Mouse (Mus musculus): ENCODE data around the gene Ntmt1.

DNA sequence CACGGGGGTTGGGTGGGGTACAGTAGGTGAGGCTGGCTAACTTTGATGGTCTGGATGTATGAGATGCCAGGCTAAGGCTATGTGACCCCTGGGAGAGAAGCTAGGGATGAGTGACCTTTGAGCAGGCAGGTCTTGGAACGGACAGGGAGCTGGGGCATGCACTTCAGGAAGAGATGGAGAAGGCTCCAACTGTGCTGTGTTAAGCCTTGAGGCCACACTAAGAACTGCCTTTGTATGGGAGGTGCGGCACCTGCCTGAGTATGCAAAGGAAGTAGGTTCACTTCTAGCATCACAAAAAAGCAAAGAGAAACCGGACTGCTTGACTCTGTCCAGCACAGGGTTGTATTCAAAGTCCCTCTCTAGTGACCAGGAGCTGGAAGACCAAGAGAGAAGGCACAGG is 29.4 kb upstream of the Ntmt1 start:
- TF ChIP-seq CTCF (IDR thresholded peaks at IDR 0.05; ENCODE audit: extremely low read depth, insufficient read depth, insufficient read length, insufficient replicate concordance) (no peak), POLR2A (IDR thresholded peaks at IDR 0.05; ENCODE audit: low read depth, low read length) (no peak)
